Mouse (Mus musculus) gastrocnemius, postnatal 10 days (tissue): Measurements from ENCODE around the gene Zdhhc24. TPM values are rescaled to one million over a fixed set of nuclear protein-coding genes. Genes with fewer than 3 reads are reported as not detected.
"Not testable (repeated sequence)": the region's sequence is repeated elsewhere in the genome, so short reads cannot be mapped to it uniquely, and the experiment has no call there.

ENCODE experiments used
- DNase-seq: peaks from one replicate; pipeline ENCODE4 v3.0.0; 2021; ENCODE audit warnings: mixed read lengths
- long read RNA-seq, 2 experiments: library from polyadenylated mRNA; stranded (forward); transcript quantifications; one replicate each; pipeline ENCODE4 v2.0.0; 2021
- total RNA-seq, 2 experiments: library from RNA; stranded (reverse); gene quantifications; 2 replicates each; pipeline ENCODE4 v1.2.3; 2021

The Zdhhc24 gene
- total RNA-seq: 1 to 10 TPM; 4.5 to 5.3 TPM
- long read RNA-seq, experiment 1, transcript Zdhhc24-201 (3 exons, 2,558 nt): major isoform, 7 of 9 reads
- long read RNA-seq, experiment 1, partial matches to known transcripts: 0 of 9 reads
- long read RNA-seq, experiment 1, other reads (novel, unspliced or antisense): 0 of 9 reads
- long read RNA-seq, experiment 2, partial matches to known transcripts: 0 of 5 reads
- long read RNA-seq, experiment 2, other reads (novel, unspliced or antisense): 0 of 5 reads

DNA sequence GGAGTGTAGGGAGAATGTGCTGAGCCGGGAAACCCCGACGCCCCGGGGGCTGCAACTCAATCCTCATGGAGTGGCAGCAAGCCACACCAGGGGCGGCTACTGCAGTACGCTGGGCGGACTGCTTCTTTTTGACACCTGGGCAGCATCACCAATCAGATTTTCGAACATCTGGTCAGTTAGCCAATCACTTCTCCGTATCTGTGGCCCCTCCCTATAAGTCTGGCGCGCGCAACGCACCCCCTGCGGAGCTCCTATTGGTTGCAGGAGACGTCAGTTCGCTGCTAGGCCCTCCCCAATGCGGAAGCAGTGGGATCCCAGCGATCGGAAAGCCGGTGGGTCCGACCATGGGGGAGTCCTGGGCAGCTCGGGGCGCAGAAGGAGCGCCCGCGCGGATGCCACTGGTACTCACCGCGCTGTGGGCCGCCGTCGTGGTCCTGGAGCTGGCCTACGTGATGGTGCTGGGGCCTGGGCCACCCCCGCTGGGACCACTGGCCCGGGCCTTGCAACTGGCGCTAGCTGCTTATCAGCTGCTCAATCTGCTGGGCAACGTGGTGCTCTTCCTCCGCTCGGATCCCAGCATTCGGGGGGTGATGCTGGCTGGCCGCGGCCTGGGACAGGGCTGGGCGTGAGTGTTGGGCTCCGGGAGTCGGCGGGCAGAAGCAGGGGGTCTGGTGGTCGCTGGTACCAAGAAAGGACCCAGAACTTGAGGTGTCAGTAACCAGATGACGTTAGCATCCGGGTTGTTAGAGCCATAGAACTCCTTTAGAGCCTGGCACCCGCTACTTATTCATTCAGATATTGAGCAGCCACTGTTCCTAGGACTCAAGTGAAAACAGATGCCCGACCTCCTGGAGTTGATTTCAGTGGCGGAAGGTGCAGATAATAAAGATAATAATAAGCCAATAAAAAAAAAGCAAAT, at the start of gene Zdhhc24:
Gene Zdhhc24, plus strand, starts transcription at position 264 of the 919 bp plus-strand sequence.
- peak; percentile 94 for DNase-seq

DNA sequence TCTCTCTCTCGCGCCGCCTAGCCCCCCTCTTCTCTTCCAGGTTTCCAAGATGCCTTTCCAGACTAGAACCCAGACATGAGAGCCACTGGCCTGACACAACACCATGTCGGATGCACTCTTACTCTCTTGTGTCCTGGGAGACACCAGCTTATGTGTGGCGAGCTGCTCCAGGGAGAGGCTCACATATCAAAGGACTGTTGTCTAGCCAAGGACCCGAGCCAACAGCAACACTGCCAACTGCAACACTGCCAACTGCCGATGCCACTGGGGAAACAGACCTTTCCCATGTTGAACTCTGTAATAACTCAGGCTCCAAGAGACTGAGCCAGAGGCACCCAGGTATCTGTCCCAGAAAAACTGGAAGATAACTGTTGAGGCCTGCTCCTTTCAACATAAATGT, 49.3 kb upstream of the Zdhhc24 start:
- DNase-seq: peak; percentile 72

GRCm38 (mm10) chr19:4833977-4834376, 44.5 kb upstream of the Zdhhc24 start:
- no peak for DNase-seq

DNA sequence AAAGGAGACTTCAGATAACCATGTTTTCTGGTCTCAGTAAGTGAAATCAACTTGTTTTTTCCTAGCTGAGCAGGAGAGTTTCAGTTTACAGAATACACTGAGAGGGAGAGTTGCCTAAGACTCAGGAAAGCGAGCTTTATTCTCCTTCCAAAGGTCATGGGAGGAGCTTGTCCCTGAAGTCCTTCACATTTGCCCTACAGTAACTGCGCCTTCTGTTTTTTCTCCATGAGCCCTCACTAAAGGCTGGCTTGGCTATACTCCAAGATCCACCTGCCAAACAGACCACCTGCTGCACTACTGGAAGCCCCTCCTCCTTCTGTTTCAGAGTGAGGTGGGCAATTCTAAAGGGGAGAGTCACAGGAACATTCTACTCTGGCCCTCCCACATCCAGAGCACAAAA, 42.4 kb upstream of the Zdhhc24 start:
- DNase-seq: no peak

DNA sequence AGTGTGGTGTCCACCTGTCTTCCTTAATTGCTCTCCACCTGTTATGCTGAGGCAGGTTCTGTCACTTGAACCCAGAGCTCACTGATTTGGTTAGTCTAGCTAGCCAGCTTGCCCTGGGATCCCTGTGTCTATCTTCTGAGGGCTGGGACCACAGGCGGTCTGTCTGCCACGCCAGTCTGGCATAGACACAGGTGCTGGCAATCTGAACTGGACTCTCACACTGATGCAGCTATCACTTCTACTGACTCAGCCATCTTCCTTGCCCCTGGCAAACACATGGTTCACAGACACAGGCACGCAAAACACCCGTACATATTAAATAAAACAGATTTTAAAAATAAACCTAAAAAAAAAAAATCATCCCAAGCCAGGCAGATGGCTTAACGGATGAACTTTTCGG, 41.4 kb upstream of the Zdhhc24 start:
- DNase-seq: no peak

DNA sequence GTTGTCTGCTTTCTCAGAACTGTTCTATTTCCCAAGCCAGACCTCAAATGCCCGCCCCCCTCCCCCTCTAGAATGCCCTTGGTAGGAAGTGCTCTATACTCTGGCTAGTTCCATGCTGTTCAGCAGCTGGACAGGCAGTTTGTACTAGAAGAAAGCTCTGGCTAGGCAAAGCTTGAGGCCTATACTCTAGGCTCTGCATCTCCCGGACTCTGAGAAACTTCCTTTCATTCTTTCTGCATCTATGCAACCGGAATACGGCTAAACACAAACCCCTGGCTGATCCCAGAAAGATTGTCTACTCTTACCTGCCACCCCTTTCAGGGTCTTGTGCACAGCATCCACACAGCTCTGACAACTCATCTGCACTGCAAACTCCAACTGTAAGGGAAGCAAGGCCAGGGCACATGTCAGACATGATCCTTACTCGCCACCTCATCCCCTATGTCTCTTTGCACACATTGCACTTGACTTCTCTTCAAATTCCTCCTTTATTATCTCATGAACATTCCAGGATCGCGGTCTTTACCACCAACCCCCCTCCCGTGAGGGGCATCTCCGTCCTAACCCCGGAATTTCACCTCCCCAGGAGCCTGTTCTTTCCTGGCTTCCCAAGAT, 39.8 kb upstream of the Zdhhc24 start:
- no peak for DNase-seq

GRCm38 (mm10) chr19:4839149-4839548, 39.3 kb upstream of the Zdhhc24 start, which contains the start of the genes Ccs and Ccdc87:
Ccs (minus strand) TSS chr19:4839332.
Ccdc87 (plus strand) TSS chr19:4839366.
- DNase-seq: peak; percentile 96

DNA sequence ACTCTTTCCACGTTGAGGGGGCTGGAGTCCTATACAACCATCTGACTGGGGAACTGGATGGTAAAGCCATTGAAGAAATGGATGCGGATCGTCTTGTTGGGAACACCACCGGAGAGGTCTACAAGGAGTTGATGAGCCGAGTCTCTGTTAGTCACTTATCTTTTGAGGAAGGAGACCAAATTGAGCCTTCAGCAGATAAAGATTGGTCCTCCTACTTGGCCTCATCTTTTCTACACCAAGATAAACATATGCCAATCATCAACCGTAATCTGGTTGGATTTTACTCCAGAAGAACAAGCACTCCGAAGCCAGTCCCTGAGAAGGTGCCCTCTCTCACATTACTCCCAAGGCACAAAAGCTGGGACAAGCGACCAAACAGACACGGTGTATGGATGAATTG, 37.6 kb upstream of the Zdhhc24 start:
- DNase-seq: no peak

- no peak for DNase-seq
These were observed 35.9 kb upstream of the Zdhhc24 start for GRCm38 (mm10) chr19:4842611-4843010.

GRCm38 (mm10) chr19:4845846-4846245, 32.6 kb upstream of the Zdhhc24 start:
- DNase-seq: no peak

DNA sequence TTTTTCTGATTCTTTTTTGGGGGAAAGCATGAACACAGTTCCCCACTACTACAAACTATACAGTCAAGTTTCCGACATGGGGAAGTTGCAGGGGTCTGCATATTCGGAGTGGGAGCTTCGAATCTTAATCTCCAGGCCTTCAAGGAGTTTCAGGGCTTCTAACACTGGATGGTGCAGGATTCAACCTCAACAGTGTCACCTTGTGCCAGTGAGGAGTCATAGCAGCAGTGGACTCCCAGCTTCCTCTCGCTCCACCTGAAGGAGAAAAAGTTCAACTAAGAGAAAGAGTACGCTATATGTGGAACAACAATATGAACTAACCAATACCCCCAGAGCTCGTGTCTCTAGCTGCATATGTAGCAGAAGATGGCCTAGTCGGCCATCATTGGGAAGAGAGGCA, 31.0 kb upstream of the Zdhhc24 start:
- DNase-seq: no peak

GRCm38 (mm10) chr19:4849800-4850199, 28.7 kb upstream of the Zdhhc24 start:
- DNase-seq: no peak

GRCm38 (mm10) chr19:4850281-4850680, 28.2 kb upstream of the Zdhhc24 start:
- no peak for DNase-seq

DNA sequence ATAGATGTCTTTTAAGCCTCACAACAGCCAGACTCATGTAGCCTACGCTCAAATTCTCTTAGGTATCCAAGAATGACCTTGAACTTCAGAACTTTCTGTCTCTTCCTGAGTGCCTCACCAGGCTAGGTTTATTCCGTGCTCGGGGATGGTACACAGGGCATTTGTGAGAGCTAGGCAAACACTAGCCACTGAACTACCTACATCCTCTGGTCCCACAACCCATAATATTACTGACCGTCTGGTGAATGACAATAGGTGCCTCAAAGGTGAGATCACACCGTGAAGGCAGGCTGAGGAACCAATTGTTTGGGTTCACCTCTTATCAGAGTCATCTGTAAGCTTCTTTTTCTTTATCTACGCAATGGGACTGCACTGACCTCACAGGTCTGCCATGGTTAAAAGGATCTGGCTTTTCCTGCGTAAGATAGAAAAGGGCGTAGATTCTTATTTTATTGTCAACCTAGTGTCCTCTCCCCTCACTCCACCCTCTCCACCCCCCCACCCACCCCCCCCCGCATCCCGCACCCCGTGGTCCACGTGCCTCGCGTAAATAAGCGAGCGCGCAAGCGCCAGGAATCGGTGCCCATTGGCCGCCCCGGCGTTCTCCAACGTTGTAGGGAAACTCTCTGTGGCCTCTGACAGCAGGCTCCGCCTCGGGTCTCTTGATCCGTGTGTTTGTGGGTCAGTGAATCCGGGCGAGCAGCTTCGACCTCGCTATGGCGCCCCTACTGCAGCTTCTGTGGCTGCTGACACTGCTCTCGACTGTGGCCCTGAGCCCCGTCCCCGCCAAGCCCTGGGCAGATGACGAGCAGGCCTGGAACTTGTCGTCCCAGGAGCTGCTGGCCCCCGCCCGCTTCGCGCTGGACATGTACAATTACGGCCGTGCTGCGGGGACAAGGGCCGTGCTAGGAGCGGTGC, 23.7 kb upstream of the Zdhhc24 start, which contains the start of gene Ctsf:
Gene Ctsf, plus strand, starts transcription at position 579 of the 918 bp plus-strand sequence.
- peak; percentile 89 for DNase-seq

- DNase-seq: no peak
These were observed 23.0 kb upstream of the Zdhhc24 start for GRCm38 (mm10) chr19:4855470-4855820.

GRCm38 (mm10) chr19:4855951-4856350, 22.5 kb upstream of the Zdhhc24 start:
- no peak for DNase-seq

DNA sequence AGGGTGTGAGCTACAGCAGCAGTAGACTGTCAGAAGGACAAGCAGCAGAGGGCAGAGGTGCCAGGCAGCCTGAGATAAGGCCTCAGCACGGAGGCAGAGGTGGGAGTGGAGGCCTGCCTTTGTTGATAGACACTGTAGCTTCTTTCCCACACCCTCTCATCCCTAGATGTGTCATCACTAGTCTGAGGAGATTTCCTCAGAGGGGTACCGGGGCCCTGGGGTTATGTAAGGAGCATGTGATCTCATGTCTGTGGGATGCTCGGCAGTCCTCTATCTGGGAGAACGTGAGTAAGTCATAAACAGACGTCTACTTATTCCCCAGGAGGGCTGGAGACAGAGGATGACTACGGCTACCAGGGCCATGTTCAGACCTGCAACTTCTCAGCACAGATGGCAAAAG, 19.4 kb upstream of the Zdhhc24 start:
- no peak for DNase-seq

DNA sequence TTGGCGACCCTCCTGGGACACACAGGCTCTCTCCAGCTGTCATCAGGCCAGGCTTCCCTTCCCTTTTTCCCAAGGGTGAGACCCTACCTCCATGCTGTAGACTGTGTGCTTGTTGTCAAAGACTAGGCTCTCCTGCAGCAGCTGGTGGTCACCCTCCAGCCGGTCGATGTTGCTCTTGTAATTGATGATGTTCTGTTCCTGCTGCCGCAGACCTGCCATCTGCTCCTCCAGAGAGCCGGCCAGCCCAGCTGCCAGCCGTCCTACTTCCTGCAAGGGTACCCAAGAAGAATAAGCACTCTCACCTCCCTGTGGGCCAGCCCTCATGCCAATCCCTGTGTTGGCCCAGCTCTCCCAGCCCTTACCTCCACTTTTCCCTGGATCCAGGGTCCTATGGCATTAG, 15.4 kb upstream of the Zdhhc24 start:
- DNase-seq: no peak

DNA sequence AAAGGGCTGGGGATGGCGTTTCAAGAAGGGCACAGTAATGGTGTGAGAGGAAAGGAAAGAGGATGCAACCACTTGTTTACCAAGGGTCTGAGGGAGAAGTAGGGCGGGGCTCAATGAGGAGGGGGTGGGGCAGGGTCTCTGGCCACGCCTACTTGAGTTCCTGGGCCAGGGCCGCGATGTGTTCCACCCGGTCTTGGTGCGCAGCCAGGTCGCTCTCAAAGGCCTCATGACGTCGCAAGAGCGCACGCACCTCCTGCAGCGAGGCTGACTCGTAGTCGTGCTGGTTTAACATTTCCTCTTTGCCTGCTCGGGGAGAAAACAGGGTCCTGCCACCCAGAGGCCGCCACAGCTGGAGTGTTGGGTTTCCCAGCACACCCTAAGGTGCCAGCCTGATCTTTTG, 13.3 kb upstream of the Zdhhc24 start:
- no peak for DNase-seq

DNA sequence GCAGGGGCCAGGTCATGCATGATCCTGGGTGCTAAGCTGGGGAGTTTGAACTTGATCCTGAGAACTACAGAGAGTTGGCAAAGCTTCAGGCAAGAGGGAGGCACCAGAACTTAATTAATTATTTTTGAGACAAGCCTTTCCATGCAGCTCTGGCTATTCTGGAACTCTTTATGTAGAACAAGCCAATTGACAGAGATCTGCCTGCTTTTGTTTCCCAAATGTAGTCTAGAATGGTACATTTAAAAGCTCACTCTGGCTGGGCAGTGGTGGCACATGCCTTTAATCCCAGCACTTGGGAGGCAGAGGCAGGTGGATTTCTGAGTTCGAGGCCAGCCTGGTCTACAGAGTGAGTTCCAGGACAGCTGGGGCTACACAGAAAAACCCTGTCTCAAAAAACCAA, 3.9 kb upstream of the Zdhhc24 start:
- DNase-seq: not testable (repeated sequence)

DNA sequence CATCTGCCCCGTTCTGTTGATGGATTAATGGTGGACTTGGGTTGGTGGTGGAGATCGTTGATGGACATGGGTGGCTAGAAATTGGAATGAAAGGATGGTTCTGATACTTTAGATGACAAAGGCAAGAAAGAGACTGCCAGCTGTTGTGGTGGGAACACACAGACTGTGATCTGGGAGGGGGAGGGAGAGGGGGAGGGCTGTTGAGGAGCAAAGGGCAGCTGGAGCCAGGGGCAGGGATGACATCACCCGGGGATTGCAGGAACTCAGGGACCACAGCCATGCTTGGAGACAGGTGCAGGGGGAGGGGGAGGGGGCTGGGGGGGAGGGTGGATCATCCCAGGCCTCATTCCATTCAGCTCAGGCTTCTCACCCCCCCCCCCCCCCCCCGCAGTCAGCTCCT, 2.2 kb upstream of the Zdhhc24 start:
- peak; percentile 41 for DNase-seq

DNA sequence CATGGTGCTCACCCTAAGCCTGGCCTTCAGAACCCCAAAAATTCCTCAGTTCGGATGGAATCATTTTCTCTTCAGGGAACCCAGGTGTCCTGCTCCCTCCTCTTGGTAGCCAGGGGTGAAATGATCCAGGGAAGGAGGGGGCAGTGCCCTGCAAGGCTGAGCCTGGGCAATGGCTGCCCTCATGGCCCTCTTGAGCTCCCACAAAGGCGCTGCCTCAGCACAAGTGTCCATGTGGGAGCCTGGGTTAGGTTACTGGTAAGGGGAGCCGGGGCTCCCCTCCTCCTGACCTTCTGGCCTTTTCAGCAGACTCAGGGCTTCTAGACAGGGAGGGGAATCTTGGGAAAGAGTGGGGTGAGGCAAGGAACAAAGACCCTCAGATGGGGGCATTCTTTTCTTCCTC, 1.7 kb upstream of the Zdhhc24 start:
- peak; percentile 39 for DNase-seq
